Mouse (Mus musculus) ES-Bruce4 (cell line): Measurements from ENCODE around the gene Pip4k2a.

Experiments
- CTCF ChIP-seq: IDR thresholded peaks from one replicate; pipeline ENCODE4 v1.8.1; 2011; ENCODE audit warnings: low read depth, low read length
- EP300 ChIP-seq: IDR thresholded peaks from 2 replicates; pipeline ENCODE4 v1.6.1; 2011; ENCODE audit warnings: low read depth, low read length; ENCODE audit not compliant: insufficient read depth

GRCm38 (mm10) chr2:18977201-18977805 lies 20.6 kb downstream of the Pip4k2a start:
- no peak for TF ChIP-seq EP300
- no peak for TF ChIP-seq CTCF
